Mouse (Mus musculus) E14TG2a.4 (cell line): Measurements from ENCODE around the gene Kcnip1.

Experiments
- H3K27me3 ChIP-seq: 2 replicates; pipeline ENCODE4 v1.6.1; 2014; ENCODE audit warnings: low read length, control low read depth; ENCODE audit not compliant: insufficient read depth
- H3K36me3 ChIP-seq: 2 replicates; pipeline ENCODE4 v1.6.1; 2014; ENCODE audit warnings: low read length, control low read depth; ENCODE audit not compliant: insufficient read depth
- H3K4me1 ChIP-seq: replicated peaks from 2 replicates; pipeline ENCODE4 v1.6.1; 2014; ENCODE audit warnings: low read depth, low read length, control low read depth
- H3K4me3 ChIP-seq: replicated peaks from 2 replicates; pipeline ENCODE4 v1.5.1; 2014; ENCODE audit warnings: mild to moderate bottlenecking, low read length
- H3K9me3 ChIP-seq: 2 replicates; pipeline ENCODE4 v1.6.1; 2014; ENCODE audit warnings: low read length, control low read depth
- CTCF ChIP-seq: conservative IDR thresholded peaks from 2 replicates; pipeline ENCODE4 v1.5.1; 2014; ENCODE audit warnings: low read length
- NANOG ChIP-seq: IDR thresholded peaks from 2 replicates; pipeline ENCODE4 v1.6.1; 2014; ENCODE audit warnings: borderline replicate concordance, low read length, mixed read lengths
- POU5F1 ChIP-seq: IDR thresholded peaks from 2 replicates; pipeline ENCODE4 v1.6.1; 2014; ENCODE audit warnings: low read length, borderline replicate concordance

The Kcnip1 gene

DNA sequence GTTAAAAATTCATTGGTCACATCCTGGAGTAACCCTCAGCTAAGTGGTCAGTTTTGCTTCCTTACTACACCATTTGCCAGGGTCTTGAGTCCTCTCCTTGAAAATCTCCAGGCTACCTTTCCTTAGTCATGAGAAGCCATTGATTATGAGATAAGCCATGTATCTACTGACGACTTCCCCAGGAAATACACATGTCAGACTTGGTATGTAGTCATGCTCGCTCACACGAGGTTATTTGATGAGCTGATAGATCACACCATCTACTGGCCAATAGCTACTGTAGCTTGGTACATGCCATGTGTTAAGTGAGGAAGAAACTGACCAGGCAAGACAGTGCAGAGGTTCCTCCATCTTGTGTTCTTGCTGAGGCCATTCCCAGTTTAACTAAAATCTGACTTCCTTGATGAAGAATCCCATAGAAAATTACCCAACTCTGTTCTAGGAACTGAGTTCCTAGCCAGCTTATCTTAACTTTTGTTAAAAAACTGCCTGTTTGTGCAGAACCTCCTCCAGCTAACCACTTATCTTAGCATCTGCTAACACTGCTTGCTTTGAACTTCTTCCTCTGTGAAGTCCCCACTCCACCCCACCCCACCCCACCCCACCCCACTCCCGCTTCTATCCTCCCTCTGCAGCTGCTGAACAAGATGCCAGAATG lies 53.4 kb downstream of the Kcnip1 start:
- peaks cover 3% of the 10 kb centered on the region; the same call in 1 of the 2 replicates for H3K27me3 ChIP-seq
- no peaks in the 10 kb centered on the region for H3K9me3 ChIP-seq
- no peak overlapping the region for H3K4me3 ChIP-seq
- peaks cover 17% of the 10 kb centered on the region for H3K4me1 ChIP-seq
- H3K36me3 ChIP-seq, result no peaks in the 10 kb centered on the region
- TF ChIP-seq POU5F1 (no peak), NANOG (no peak), CTCF (no peak)

- TF ChIP-seq CTCF, result no peak
- no peak for TF ChIP-seq POU5F1
- no peak for TF ChIP-seq NANOG
- no peaks in the 10 kb centered on the region for H3K9me3 ChIP-seq
- H3K27me3 ChIP-seq, result peaks cover 3% of the 10 kb centered on the region; the same call in 1 of the 2 replicates
- H3K4me3 ChIP-seq, result no peak overlapping the region
- H3K4me1 ChIP-seq, result peaks cover 22% of the 10 kb centered on the region
- no peaks in the 10 kb centered on the region for H3K36me3 ChIP-seq
Observed at GRCm38 (mm10) chr11:33938561-33939274, 54.2 kb downstream of the Kcnip1 start.

- no peaks in the 10 kb centered on the region for H3K36me3 ChIP-seq
- peaks cover 30% of the 10 kb centered on the region for H3K4me1 ChIP-seq
- TF ChIP-seq CTCF (no peak), POU5F1 (no peak), NANOG (no peak)
- H3K4me3 ChIP-seq, result no peak overlapping the region
- peaks cover 3% of the 10 kb centered on the region; the same call in 1 of the 2 replicates for H3K27me3 ChIP-seq
- H3K9me3 ChIP-seq, result no peaks in the 10 kb centered on the region
Observed at GRCm38 (mm10) chr11:33937641-33938040, 55.3 kb downstream of the Kcnip1 start.

GRCm38 (mm10) chr11:33934286-33934685 lies 58.7 kb downstream of the Kcnip1 start:
- peaks cover 27% of the 10 kb centered on the region for H3K4me1 ChIP-seq
- H3K4me3 ChIP-seq, result no peak overlapping the region
- H3K27me3 ChIP-seq, result peaks cover 2% of the 10 kb centered on the region; the same call in 1 of the 2 replicates
- no peaks in the 10 kb centered on the region for H3K36me3 ChIP-seq
- TF ChIP-seq CTCF (peak; percentile 87), POU5F1 (no peak), NANOG (no peak)
- no peaks in the 10 kb centered on the region for H3K9me3 ChIP-seq

- peaks cover 8% of the 10 kb centered on the region; the same call in 1 of the 2 replicates for H3K27me3 ChIP-seq
- no peak for TF ChIP-seq POU5F1
- no peak for TF ChIP-seq CTCF
- TF ChIP-seq NANOG, result no peak
- no peak overlapping the region for H3K4me3 ChIP-seq
- H3K9me3 ChIP-seq, result no peaks in the 10 kb centered on the region
- peaks cover 22% of the 10 kb centered on the region for H3K4me1 ChIP-seq
- no peaks in the 10 kb centered on the region for H3K36me3 ChIP-seq
Observed at GRCm38 (mm10) chr11:33932386-33933111, 60.4 kb downstream of the Kcnip1 start.

DNA sequence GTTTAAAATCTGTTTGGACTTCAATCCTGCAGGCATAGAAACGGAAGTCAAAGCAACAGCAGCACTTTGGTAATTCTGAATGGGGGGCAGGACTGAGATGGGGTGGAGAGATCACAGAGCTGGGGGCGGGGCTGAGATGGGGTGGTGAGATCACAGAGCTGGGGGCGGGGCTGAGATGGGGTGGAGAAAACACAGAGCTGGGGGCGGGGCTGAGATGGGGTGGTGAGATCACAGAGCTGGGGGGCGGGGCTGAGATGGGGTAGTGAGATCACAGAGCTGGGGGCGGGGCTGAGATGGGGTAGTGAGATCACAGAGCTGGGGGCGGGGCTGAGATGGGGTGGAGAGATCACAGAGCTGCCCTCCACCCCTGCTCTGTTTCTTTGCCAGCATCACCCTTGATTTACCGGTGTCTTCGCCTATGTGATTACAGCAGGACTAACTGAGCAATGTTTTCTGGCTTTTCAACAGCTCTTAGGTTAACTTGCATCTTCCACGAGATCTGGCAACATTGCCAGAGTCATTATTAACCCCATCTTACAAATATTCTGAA lies 61.0 kb downstream of the Kcnip1 start:
- Histone ChIP-seq H3K27me3 (peaks cover 8% of the 10 kb centered on the region; the same call in 1 of the 2 replicates), H3K4me3 (no peak overlapping the region), H3K4me1 (peaks cover 22% of the 10 kb centered on the region), H3K9me3 (no peaks in the 10 kb centered on the region), H3K36me3 (no peaks in the 10 kb centered on the region)
- TF ChIP-seq CTCF, result no peak
- TF ChIP-seq POU5F1, result no peak
- no peak for TF ChIP-seq NANOG

- Histone ChIP-seq H3K4me3 (no peak overlapping the region), H3K36me3 (no peaks in the 10 kb centered on the region), H3K4me1 (peaks cover 25% of the 10 kb centered on the region), H3K9me3 (no peaks in the 10 kb centered on the region), H3K27me3 (peaks cover 19% of the 10 kb centered on the region; the same call in 1 of the 2 replicates)
- no peak for TF ChIP-seq NANOG
- TF ChIP-seq POU5F1, result no peak
- TF ChIP-seq CTCF, result no peak
Observed at GRCm38 (mm10) chr11:33929412-33929811, 63.5 kb downstream of the Kcnip1 start.

- Histone ChIP-seq H3K4me3 (no peak overlapping the region), H3K4me1 (peaks cover 20% of the 10 kb centered on the region), H3K27me3 (peaks cover 23% of the 10 kb centered on the region; the same call in 1 of the 2 replicates), H3K9me3 (no peaks in the 10 kb centered on the region), H3K36me3 (no peaks in the 10 kb centered on the region)
- TF ChIP-seq POU5F1 (no peak), CTCF (peak; percentile 47), NANOG (no peak)
Observed at GRCm38 (mm10) chr11:33928658-33929057, 64.3 kb downstream of the Kcnip1 start.
